Mouse (Mus musculus) NIH3T3 (cell line): Measurements from ENCODE around the gene 2900026A02Rik.

Source experiments
- DNase-seq: peaks from one replicate; pipeline ENCODE4 v3.0.0-alpha.2; 2012; ENCODE audit warnings: low read depth

Gene 2900026A02Rik

GRCm38 (mm10) chr5:113149052-113149451, 72.0 kb downstream of the 2900026A02Rik start:
- DNase-seq = no peak

- no peak for DNase-seq
Observed at GRCm38 (mm10) chr5:113147994-113148471, 73.0 kb downstream of the 2900026A02Rik start.

GRCm38 (mm10) chr5:113146656-113147055, 74.4 kb downstream of the 2900026A02Rik start:
- DNase-seq = no peak

GRCm38 (mm10) chr5:113145171-113145570, 75.9 kb downstream of the 2900026A02Rik start:
- no peak for DNase-seq

GRCm38 (mm10) chr5:113142486-113142885, 78.5 kb downstream of the 2900026A02Rik start:
- DNase-seq = no peak

GRCm38 (mm10) chr5:113142018-113142417, 79.0 kb downstream of the 2900026A02Rik start:
- no peak for DNase-seq

- no peak for DNase-seq
Observed at GRCm38 (mm10) chr5:113140872-113141271, 80.2 kb downstream of the 2900026A02Rik start.

- DNase-seq = no peak
Observed at GRCm38 (mm10) chr5:113140051-113140450, 81.0 kb downstream of the 2900026A02Rik start.

- DNase-seq = no peak
Observed at GRCm38 (mm10) chr5:113139064-113139726, 81.8 kb downstream of the 2900026A02Rik start.

GRCm38 (mm10) chr5:113138319-113139063, 82.5 kb downstream of the 2900026A02Rik start:
- DNase-seq = no peak

- no peak for DNase-seq
Observed at GRCm38 (mm10) chr5:113137691-113138318, 83.2 kb downstream of the 2900026A02Rik start.

GRCm38 (mm10) chr5:113136951-113137487, 84.0 kb downstream of the 2900026A02Rik start:
- DNase-seq = no peak

- DNase-seq = no peak
Observed at GRCm38 (mm10) chr5:113135513-113135912, 85.5 kb downstream of the 2900026A02Rik start.

GRCm38 (mm10) chr5:113133722-113134710, 87.0 kb downstream of the 2900026A02Rik start:
- DNase-seq = no peak

GRCm38 (mm10) chr5:113133080-113133491, 88.0 kb downstream of the 2900026A02Rik start:
- DNase-seq = no peak

- DNase-seq = no peak
Observed at GRCm38 (mm10) chr5:113132635-113133041, 88.4 kb downstream of the 2900026A02Rik start.

- no peak for DNase-seq
Observed at GRCm38 (mm10) chr5:113128426-113128825, 92.6 kb downstream of the 2900026A02Rik start.

- no peak for DNase-seq
Observed at GRCm38 (mm10) chr5:113126476-113126875, 94.6 kb downstream of the 2900026A02Rik start.

GRCm38 (mm10) chr5:113123693-113124092, 97.3 kb downstream of the 2900026A02Rik start:
- no peak for DNase-seq

GRCm38 (mm10) chr5:113122326-113123054, 98.5 kb downstream of the 2900026A02Rik start:
- DNase-seq = no peak

GRCm38 (mm10) chr5:113121591-113121875, 99.5 kb downstream of the 2900026A02Rik start:
- no peak for DNase-seq
